Mouse (Mus musculus) left cerebral cortex, adult 2 months (tissue): ENCODE measurements at regions not wholly inside any gene's neighbourhood (a gene's known extent, or its start where the extent isn't known, plus 50 kb on each side); places are given as distances from the start of the nearest gene placed in this dataset.

Experiments
- DNase-seq, 2 experiments: peaks; one replicate each; pipeline ENCODE4 v3.0.0; 2021 to 2022; ENCODE audit warnings: low spot score in 2 of 2, mixed read lengths in 1 of 2; ENCODE audit errors: extremely low spot score in 1 of 2
- H3K27ac ChIP-seq: fragments of 200-600 bp; 2 replicates; pipeline ENCODE4 v1.8.1; 2022
- H3K4me3 ChIP-seq: fragments of 200-600 bp; 2 replicates; pipeline ENCODE4 v1.8.1; 2022
- CTCF ChIP-seq: fragments of 200-600 bp; IDR thresholded peaks from 2 replicates; pipeline ENCODE4 v1.8.1; 2022; ENCODE audit warnings: antibody characterized with exemption, mild to moderate bottlenecking, moderate library complexity
- intact Hi-C: fragments of 180-260 bp; cut with DNase I; formaldehyde crosslinking; loops from one replicate; pipeline ENCODE4 v1.15.1; 2025

- TF ChIP-seq CTCF = no peak
- Histone ChIP-seq H3K4me3 (no peak overlapping the region), H3K27ac (no peak overlapping the region)
- DNase-seq = no peak
- intact Hi-C loops = no loop called here
Measured at GRCm38 (mm10) chr2:12764510-12764909, 159.3 kb upstream of the Pter start.

DNA sequence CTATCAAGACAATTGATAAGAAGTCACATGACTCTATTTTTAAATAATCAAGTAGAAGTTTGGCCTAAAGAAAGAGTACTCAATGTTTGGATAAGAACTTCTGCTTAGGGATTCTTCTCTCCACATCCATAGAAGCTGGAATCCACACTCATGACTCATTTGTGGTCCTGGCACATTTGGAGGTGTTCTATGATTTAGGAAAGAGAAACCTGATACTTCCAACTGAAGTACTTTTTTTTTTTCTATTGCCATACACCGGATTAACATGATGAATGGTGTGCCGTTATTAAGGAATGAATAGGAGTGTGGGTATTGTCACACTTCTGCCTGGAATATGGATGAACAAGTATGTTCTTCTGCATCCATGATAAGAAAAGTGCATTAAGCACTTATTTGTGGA is 158.5 kb upstream of the Pter start:
- intact Hi-C loops = no loop called here
- H3K27ac ChIP-seq = no peak overlapping the region
- TF ChIP-seq CTCF = no peak

DNA sequence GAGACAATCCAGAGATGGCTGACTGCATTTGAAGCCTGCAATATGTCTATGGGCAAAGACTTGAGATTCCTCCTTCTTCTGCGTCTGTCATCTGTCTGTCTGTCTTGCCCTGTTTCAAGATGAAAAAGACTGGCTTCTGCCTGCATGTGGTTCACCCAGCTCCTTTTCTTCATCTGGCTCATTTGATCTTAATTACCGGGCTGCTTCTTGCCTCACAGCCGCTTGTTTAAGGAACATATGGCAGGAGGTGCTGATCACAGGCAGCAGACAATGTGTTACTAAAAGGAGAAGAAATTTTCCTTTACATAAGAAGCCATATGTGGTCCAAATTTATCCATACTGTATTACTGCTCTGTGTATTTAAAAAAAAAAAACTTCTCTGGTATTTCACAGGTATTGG is 147.0 kb upstream of the Pter start:
- Histone ChIP-seq H3K4me3 (no peak overlapping the region), H3K27ac (peak overlapping the region; percentile 75)
- peak; percentile 13 to 38 for DNase-seq
- intact Hi-C loops = loop anchor here (1.0 to 2.0 kb wide), 3 partner anchors 22 to 284 kb away; no protein-coding TSS in a partner anchor
- TF ChIP-seq CTCF = no peak

More for the DNA sequence above, 158.5 kb upstream of the Pter start:
- H3K4me3 ChIP-seq = no peak overlapping the region
- no peak for DNase-seq

DNA sequence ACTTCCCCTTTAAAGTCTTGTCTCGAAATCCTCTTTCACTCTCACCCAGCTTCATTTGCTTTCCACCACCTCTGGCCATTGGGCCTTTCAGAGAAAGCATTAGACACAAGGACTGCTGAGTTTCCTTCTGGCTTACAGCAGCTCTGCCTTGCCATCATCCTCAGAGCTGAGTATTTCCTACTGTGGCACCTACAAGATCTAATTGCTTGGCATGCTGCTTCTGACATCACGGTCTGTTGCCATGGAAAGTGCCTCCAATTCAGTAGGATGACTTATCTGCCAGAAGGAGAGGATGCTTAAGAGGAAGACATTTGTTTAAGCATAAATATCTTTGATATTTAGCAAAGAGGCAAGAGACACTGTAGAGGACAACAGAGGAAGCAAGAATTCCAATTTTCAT is 146.1 kb upstream of the Pter start:
- peak in 1 of 2 experiments; percentile 27 for DNase-seq
- Histone ChIP-seq H3K27ac (peak overlapping the region; percentile 84), H3K4me3 (no peak overlapping the region)
- intact Hi-C loops = loop anchor here (1.0 to 2.0 kb wide), 4 partner anchors 21 to 283 kb away; partner anchors contain the start of gene C1ql3
- no peak for TF ChIP-seq CTCF

GRCm38 (mm10) chr2:12792596-12792995 is 131.2 kb upstream of the Pter start:
- intact Hi-C loops = no loop called here
- no peak for DNase-seq
- H3K27ac ChIP-seq = no peak overlapping the region
- no peak for TF ChIP-seq CTCF
- no peak overlapping the region for H3K4me3 ChIP-seq

DNA sequence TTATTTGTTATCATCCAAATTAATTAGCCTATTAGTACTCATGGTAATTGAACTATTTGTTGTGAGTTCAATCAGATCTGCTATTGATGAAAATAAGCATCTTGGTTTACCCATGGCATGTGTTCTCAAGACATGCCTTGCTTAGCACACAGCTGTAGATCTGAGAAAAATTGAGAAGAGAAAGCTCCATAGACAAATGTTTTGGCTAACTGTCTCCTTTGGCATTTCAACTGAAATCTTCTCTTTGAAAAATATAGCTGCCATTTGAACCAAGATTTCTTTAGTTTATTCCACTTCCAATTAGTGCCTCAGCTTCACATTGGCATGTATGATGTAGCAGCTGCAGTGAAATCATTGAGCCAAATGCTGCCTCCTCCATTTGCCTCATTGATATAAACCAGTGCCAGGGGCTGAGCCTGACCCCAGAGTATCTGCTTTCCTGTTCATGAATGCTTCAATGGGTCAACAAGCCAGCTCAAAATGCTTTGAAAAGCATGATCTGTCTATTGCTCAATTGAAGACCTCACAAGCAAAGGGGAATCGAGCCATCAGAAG is 126.1 kb upstream of the Pter start:
- no peak for TF ChIP-seq CTCF
- H3K27ac ChIP-seq = no peak overlapping the region
- intact Hi-C loops = loop anchor here (2.0 to 5.0 kb wide), 3 partner anchors 21 to 265 kb away; no protein-coding TSS in a partner anchor
- no peak for DNase-seq
- no peak overlapping the region for H3K4me3 ChIP-seq

GRCm38 (mm10) chr2:12799153-12799925 is 124.5 kb upstream of the Pter start:
- Histone ChIP-seq H3K4me3 (no peak overlapping the region), H3K27ac (peak overlapping the region; percentile 49; the same call in 1 of the 2 replicates)
- DNase-seq = no peak
- TF ChIP-seq CTCF = no peak
- intact Hi-C loops = loop anchor here (2.0 to 5.0 kb wide), 3 partner anchors 23 to 263 kb away; no protein-coding TSS in a partner anchor

GRCm38 (mm10) chr2:12802667-12803066 is 121.2 kb upstream of the Pter start:
- DNase-seq = no peak
- H3K4me3 ChIP-seq = no peak overlapping the region
- no peak for TF ChIP-seq CTCF
- H3K27ac ChIP-seq = no peak overlapping the region
- intact Hi-C loops = no loop called here

DNA sequence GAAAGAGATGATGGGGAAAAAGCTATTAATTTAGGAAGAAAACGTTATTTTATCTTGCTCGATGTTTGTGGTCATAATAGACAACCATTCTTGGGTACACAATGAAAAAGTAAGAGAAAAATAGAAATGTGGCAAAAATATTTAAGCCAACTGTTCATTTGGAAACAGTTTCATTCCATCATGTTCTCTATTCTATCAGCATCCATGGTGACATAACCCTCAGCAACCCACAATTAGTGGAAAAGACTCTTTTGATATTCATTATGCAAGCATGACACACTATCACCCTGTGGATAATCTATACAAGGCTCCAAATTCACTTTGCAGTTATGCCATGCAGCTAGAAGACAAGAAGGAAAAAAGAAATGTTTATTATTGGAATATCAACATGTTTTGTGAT is 118.7 kb upstream of the Pter start:
- TF ChIP-seq CTCF = no peak
- H3K4me3 ChIP-seq = no peak overlapping the region
- DNase-seq = no peak
- intact Hi-C loops = no loop called here
- no peak overlapping the region for H3K27ac ChIP-seq

GRCm38 (mm10) chr2:12808466-12808865 is 115.4 kb upstream of the Pter start:
- no peak for TF ChIP-seq CTCF
- intact Hi-C loops = no loop called here
- no peak overlapping the region for H3K27ac ChIP-seq
- DNase-seq = no peak
- no peak overlapping the region for H3K4me3 ChIP-seq

DNA sequence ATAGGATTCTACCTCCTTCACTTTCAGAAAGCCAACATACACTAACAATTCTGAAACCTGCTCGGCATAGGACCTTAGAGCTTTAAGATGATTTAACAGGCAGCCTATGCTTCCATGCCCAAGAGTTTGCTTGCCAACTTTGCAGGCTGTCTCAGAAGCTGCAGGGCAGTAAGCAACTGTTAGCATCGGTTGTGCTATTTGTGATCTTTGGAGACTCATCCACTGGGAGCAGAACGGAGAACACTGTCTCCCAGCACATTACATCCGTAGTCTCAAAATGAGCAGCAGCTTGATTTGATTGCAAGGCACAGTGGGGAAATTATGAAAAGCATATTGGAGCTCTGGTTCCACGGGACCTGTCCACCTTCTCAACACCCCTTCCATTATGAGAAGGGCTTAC is 108.5 kb upstream of the Pter start:
- no peak overlapping the region for H3K27ac ChIP-seq
- TF ChIP-seq CTCF = no peak
- no peak for DNase-seq
- no peak overlapping the region for H3K4me3 ChIP-seq
- intact Hi-C loops = no loop called here

DNA sequence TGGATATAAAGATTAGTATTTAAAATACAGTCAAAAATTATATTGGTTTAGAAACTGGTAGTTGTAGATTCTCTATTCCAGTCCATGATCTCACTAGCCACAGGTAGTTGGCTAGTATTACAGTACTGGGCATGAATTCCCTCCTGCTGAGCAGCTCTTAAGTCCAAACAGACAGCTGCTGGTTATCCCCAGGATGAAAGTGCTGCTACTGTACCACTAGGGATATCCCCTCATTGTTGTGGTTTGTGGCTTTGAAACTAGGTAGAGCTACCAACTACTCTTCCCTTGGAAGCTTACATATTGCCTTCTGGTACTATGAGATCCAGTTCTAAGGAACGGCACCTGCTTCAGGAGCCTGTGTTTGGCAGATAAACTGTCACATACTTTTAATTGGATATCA is 97.9 kb upstream of the Pter start:
- Histone ChIP-seq H3K4me3 (no peak overlapping the region), H3K27ac (no peak overlapping the region)
- intact Hi-C loops = no loop called here
- DNase-seq = no peak
- TF ChIP-seq CTCF = no peak
